Mouse (Mus musculus): ENCODE measurements around the gene Rps8. TPM values are rescaled to one million over a fixed set of nuclear protein-coding genes. Genes with fewer than 3 reads are reported as not detected.

Rps8 gene
- polyA plus RNA-seq, 2 experiments = 1,329 to 1,706 TPM

- no peak for TF ChIP-seq POLR2A (IDR thresholded peaks at IDR 0.05; ENCODE audit: borderline replicate concordance, extremely low read depth, insufficient read depth, insufficient read length)
- H3K9ac ChIP-seq (ENCODE audit: low read depth, low read length, severe bottlenecking) = no peak overlapping the region
- 84% methylated on average over 25 of the region's 33 CpGs for WGBS
Observed at GRCm38 (mm10) chr4:117127991-117128686, 27.9 kb downstream of the Rps8 start.

DNA sequence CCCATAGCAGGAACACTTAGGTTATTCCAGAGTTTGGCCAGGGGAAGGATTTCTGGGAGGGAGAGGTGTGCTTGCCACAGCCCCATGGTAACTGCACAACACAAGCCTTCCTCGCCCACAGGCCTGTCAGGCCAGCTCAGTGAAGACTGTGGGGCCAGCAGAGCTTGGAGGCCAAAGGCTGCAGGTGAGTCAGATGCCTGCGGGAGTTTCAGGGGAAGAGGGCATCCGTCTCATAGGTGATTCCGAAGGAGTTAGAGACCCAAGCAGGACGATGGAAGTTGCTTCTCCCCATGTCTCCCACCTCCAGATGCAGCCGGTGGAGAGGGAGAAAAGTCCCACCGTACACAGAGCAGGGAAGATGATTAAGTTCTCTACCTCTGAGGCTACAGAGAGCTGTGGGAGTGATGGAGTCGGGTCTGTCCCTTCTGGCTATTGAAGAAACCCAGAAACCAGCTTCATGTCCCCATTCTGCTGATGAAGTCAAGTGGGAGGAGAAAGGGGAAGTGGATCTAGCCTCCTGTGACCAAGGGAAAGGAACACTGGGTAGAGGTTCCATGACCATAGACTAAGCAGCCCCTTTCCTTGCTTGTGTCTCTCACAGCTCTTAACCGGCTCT lies 29.3 kb downstream of the Rps8 start, which contains the start of gene Tctex1d4:
Gene Tctex1d4, plus strand, starts transcription at position 120 of the 616 bp plus-strand sequence.
- H3K9ac ChIP-seq (ENCODE audit: low read depth, low read length, severe bottlenecking) = peak within 1 kb of the TSS; percentile 46
- no peak for TF ChIP-seq POLR2A (IDR thresholded peaks at IDR 0.05; ENCODE audit: borderline replicate concordance, extremely low read depth, insufficient read depth, insufficient read length)
- H3K36me3 ChIP-seq (ENCODE audit: control insufficient read depth, insufficient read depth, low read length) = peaks cover 10% of the 10 kb centered on the region; the same call in 1 of the 2 replicates
- H3K4me2 ChIP-seq (replicated peaks; ENCODE audit: low read depth, low read length, severe bottlenecking) = peak within 1 kb of the TSS; percentile 28; the same call in 1 of the 2 replicates
- H3K4me1 ChIP-seq (ENCODE audit: control insufficient read depth, insufficient read depth, low read length) = peaks cover 19% of the 10 kb centered on the region
- no peak for ATAC-seq (ENCODE audit: low FRiP score, low read depth)
- no peaks in the 10 kb centered on the region for H3K9me3 ChIP-seq (ENCODE audit: control insufficient read depth, low read length)
- no peak within 1 kb of the TSS for H3K4me3 ChIP-seq (replicated peaks; ENCODE audit: low read length)
- 81% methylated on average over 9 of the region's 9 CpGs for WGBS
- DNase-seq (ENCODE audit: low spot score) = no peak
- H3K27ac ChIP-seq (replicated peaks; ENCODE audit: low read depth, low read length) = peak within 1 kb of the TSS; percentile 86
- H3K27me3 ChIP-seq (ENCODE audit: control insufficient read depth, insufficient read depth, low read length) = 0 out of 2 replicates have a peak, but pooled peaks cover 4% of the 10 kb centered on the region

More at GRCm38 (mm10) chr4:117127991-117128686, 27.9 kb downstream of the Rps8 start:
- H3K4me3 ChIP-seq (replicated peaks; ENCODE audit: low read length) = no peak overlapping the region
- H3K27ac ChIP-seq (replicated peaks; ENCODE audit: low read depth, low read length) = no peak overlapping the region
- peaks cover 17% of the 10 kb centered on the region; the same call in 1 of the 2 replicates for H3K27me3 ChIP-seq (ENCODE audit: control insufficient read depth, insufficient read depth, low read length)
- no peak for DNase-seq (ENCODE audit: low spot score)
- ATAC-seq (ENCODE audit: low FRiP score, low read depth) = no peak
- peaks cover 23% of the 10 kb centered on the region for H3K4me1 ChIP-seq (ENCODE audit: control insufficient read depth, insufficient read depth, low read length)
- no peak overlapping the region for H3K4me2 ChIP-seq (replicated peaks; ENCODE audit: low read depth, low read length, severe bottlenecking)
- H3K9me3 ChIP-seq (ENCODE audit: control insufficient read depth, low read length) = no peaks in the 10 kb centered on the region
- peaks cover 10% of the 10 kb centered on the region; the same call in 1 of the 2 replicates for H3K36me3 ChIP-seq (ENCODE audit: control insufficient read depth, insufficient read depth, low read length)

GRCm38 (mm10) chr4:117125910-117126674 lies 30.0 kb downstream of the Rps8 start:
- peaks cover 7% of the 10 kb centered on the region; the same call in 1 of the 2 replicates for H3K36me3 ChIP-seq (ENCODE audit: control insufficient read depth, insufficient read depth, low read length)
- no peaks in the 10 kb centered on the region for H3K27me3 ChIP-seq (ENCODE audit: control insufficient read depth, insufficient read depth, low read length)
- peak overlapping the region; percentile 86 for H3K27ac ChIP-seq (replicated peaks; ENCODE audit: low read depth, low read length)
- 44% methylated on average over 15 of the region's 15 CpGs for WGBS
- DNase-seq (ENCODE audit: low spot score) (peak; percentile 82), ATAC-seq (ENCODE audit: low FRiP score, low read depth) (peak; percentile 67)
- peak overlapping the region; percentile 46 for H3K9ac ChIP-seq (ENCODE audit: low read depth, low read length, severe bottlenecking)
- H3K4me1 ChIP-seq (ENCODE audit: control insufficient read depth, insufficient read depth, low read length) = peaks cover 19% of the 10 kb centered on the region
- no peaks in the 10 kb centered on the region for H3K9me3 ChIP-seq (ENCODE audit: control insufficient read depth, low read length)
- no peak overlapping the region for H3K4me3 ChIP-seq (replicated peaks; ENCODE audit: low read length)
- 0 out of 2 replicates have a peak overlapping the region, but pooled peaks have one; percentile 28 for H3K4me2 ChIP-seq (replicated peaks; ENCODE audit: low read depth, low read length, severe bottlenecking)
- TF ChIP-seq POLR2A (IDR thresholded peaks at IDR 0.05; ENCODE audit: borderline replicate concordance, extremely low read depth, insufficient read depth, insufficient read length) = no peak

GRCm38 (mm10) chr4:117125348-117125909 lies 30.6 kb downstream of the Rps8 start, which contains the start of gene Btbd19:
Btbd19 (minus strand) TSS chr4:117125725.
- DNase-seq (ENCODE audit: low spot score) = peak; percentile 87
- no peak within 1 kb of the TSS for H3K4me3 ChIP-seq (replicated peaks; ENCODE audit: low read length)
- H3K4me2 ChIP-seq (replicated peaks; ENCODE audit: low read depth, low read length, severe bottlenecking) = peak within 1 kb of the TSS; percentile 28
- peaks cover 19% of the 10 kb centered on the region for H3K4me1 ChIP-seq (ENCODE audit: control insufficient read depth, insufficient read depth, low read length)
- WGBS = 37% methylated on average over 6 of the region's 8 CpGs
- H3K9me3 ChIP-seq (ENCODE audit: control insufficient read depth, low read length) = no peaks in the 10 kb centered on the region
- H3K27ac ChIP-seq (replicated peaks; ENCODE audit: low read depth, low read length) = peak within 1 kb of the TSS; percentile 86
- no peak for TF ChIP-seq POLR2A (IDR thresholded peaks at IDR 0.05; ENCODE audit: borderline replicate concordance, extremely low read depth, insufficient read depth, insufficient read length)
- peaks cover 6% of the 10 kb centered on the region; the same call in 1 of the 2 replicates for H3K36me3 ChIP-seq (ENCODE audit: control insufficient read depth, insufficient read depth, low read length)
- peak; percentile 71 for ATAC-seq (ENCODE audit: low FRiP score, low read depth)
- H3K27me3 ChIP-seq (ENCODE audit: control insufficient read depth, insufficient read depth, low read length) = no peaks in the 10 kb centered on the region
- H3K9ac ChIP-seq (ENCODE audit: low read depth, low read length, severe bottlenecking) = peak within 1 kb of the TSS; percentile 46
